Mouse (Mus musculus): ENCODE measurements around the gene Hdac8. TPM values are rescaled to one million over a fixed set of nuclear protein-coding genes. Genes with fewer than 3 reads are reported as not detected.

Hdac8 gene
- 6.4 and 7.0 TPM in 2 replicates for polyA plus RNA-seq (2016; fragmentation: Nextera tagmentation; extraction: Ambion mirVana)

DNA sequence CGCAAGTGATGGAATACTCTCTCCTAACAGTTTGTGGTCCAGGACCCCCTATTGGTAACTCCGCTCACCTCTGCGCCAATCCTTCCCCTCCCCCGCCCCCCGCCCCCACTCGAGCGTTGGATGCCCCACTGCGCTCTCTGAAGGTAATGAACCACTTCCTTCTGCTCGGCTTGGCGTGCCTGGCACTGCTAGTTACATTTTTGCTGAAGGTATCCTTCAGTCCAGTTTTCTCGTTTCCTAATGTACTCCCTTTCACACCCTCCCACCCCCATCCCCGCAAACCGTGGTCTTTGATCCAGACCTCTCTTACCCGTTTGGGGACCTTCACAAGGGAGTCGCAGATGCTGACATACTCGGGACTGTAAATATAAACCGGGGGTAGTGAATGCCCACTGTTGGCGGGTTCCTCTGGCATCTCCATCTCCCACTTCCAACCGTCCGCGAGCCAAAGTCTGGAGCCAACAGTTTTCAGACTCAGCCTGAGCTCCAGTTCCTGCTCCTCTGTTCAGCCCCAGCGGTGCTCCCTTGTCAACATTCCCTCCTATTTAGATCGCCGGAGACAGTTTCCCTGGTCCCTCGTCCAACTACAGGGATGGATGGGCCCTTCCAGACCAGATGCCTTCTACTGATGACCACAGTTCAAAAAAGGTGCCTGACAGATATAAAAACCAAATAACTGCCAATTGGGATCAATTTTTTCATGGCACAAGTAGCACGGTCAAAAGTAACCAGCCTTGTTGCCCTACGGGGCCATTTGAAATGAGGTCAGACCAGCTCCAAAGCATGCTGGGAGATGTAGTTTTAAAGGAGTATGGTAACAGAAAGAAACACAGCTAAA lies at the start of gene Hdac8:
Hdac8 (minus strand) TSS at position 716 of the 838 bp plus-strand sequence.
- Histone ChIP-seq H3K4me1 (no peaks in the 10 kb centered on the region), H3K4me2 (replicated peaks) (peak within 1 kb of the TSS; percentile 59), H3K9ac (peak within 1 kb of the TSS; percentile 48; the same call in 1 of the 2 replicates), H3K4me3 (peak within 1 kb of the TSS; percentile 44), H3K27ac (no peak within 1 kb of the TSS), H3K36me3 (no peaks in the 10 kb centered on the region), H3K27me3 (replicated peaks) (peaks cover 6% of the 10 kb centered on the region; the same call in 1 of the 2 replicates), H3K9me3 (no peaks in the 10 kb centered on the region)
- WGBS: 14% methylated on average over 27 of the region's 27 CpGs
- peak; percentile 90 for ATAC-seq (ENCODE audit: low FRiP score, low read depth)

DNA sequence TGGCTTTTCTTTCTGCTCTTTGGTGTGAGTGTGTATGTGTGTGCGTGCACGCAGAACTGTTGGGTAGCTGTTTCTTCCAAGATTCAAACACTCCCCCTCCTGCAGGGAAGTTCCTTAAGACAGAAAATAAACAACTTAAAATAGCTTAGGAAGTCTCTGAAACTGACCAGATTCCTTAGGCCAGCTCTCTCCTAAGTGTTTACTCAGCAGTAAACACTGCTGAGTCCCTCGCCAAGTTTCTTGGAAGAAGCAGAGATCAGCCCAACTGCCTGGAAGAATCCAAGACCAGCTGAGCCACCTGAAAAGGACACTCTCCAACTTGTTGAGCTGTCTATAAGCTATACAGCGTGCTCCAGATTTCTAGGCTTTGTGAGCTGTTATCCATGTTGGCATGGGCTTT lies 4.0 kb upstream of the Hdac8 start:
- no peaks in the 10 kb centered on the region for H3K36me3 ChIP-seq
- no peak overlapping the region for H3K4me2 ChIP-seq (replicated peaks)
- ATAC-seq (ENCODE audit: low FRiP score, low read depth): no peak
- H3K9me3 ChIP-seq: no peaks in the 10 kb centered on the region
- H3K4me3 ChIP-seq: no peak overlapping the region
- H3K27me3 ChIP-seq (replicated peaks): peaks cover 6% of the 10 kb centered on the region; the same call in 1 of the 2 replicates
- no peaks in the 10 kb centered on the region for H3K4me1 ChIP-seq
- 74% methylated on average over 4 of the region's 4 CpGs for WGBS
- H3K9ac ChIP-seq: no peak overlapping the region
- no peak overlapping the region for H3K27ac ChIP-seq

DNA sequence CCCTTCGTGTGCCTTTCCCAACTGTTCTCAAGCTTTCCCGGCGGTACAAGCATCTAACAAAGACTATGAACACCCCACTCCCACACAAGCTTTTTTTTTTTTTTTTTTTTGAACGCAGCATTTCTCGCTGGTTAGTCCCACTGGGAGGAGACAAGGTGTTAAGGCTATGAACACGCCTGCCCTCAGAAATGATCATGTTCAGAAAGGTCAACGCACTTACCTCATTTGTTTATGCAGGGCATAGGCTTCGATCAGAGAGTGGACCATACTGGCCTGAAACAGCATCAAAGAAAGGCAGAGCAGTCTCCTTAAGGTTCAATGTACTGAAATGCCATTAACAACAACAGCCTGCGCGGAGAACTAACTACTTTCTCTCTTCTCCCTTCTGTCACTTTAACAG lies 980 bp downstream of the Hdac8 start:
- no peak overlapping the region for H3K27ac ChIP-seq
- peak overlapping the region; percentile 59 for H3K4me2 ChIP-seq (replicated peaks)
- H3K36me3 ChIP-seq: no peaks in the 10 kb centered on the region
- H3K4me3 ChIP-seq: peak overlapping the region; percentile 44
- H3K4me1 ChIP-seq: no peaks in the 10 kb centered on the region
- H3K27me3 ChIP-seq (replicated peaks): peaks cover under 1% of the 10 kb centered on the region; the same call in 1 of the 2 replicates
- ATAC-seq (ENCODE audit: low FRiP score, low read depth): no peak
- no peaks in the 10 kb centered on the region for H3K9me3 ChIP-seq
- H3K9ac ChIP-seq: 0 out of 2 replicates have a peak overlapping the region, but pooled peaks have one; percentile 48
- 33% methylated on average over 10 of the region's 10 CpGs for WGBS

DNA sequence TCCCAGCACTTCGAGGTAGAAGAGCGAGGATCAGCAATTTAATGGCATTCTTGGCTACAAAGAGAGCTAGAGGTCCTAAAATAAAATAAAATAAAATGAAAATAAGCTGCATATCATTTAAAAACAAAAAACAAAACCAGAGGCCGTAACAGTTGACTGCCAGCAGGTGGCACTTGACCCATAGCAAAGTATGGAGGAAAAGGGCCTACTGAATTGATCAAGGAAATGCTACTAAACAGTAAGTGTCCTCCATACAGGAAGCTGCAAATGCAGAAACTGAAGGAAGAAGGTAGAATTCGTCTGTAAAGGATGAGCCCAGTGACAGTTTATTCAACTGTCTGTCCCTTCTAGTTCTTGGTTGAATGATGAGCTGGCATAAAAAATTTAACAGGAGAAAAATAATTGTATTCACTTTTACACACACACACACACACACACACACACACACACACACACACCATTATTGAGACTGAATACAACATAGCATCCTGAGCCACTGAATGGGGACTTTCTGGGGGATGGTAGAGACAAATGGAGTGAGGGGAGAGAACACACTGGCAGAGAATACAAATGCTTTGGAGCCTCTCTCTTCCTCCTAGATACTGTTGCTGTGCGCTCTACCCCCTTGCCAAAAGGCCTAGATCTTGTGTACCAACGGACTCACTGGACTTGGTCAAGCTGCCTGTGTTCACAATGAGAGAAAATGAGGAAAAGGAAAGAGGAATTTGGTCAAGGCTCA lies 11.0 kb downstream of the Hdac8 start:
- H3K27me3 ChIP-seq (replicated peaks): no peaks in the 10 kb centered on the region
- no peaks in the 10 kb centered on the region for H3K4me1 ChIP-seq
- no peak overlapping the region for H3K4me3 ChIP-seq
- WGBS: 70% methylated on average over 6 of the region's 6 CpGs
- no peak for ATAC-seq (ENCODE audit: low FRiP score, low read depth)
- H3K36me3 ChIP-seq: peaks cover 3% of the 10 kb centered on the region; the same call in 1 of the 2 replicates
- H3K27ac ChIP-seq: no peak overlapping the region
- H3K4me2 ChIP-seq (replicated peaks): no peak overlapping the region
- no peaks in the 10 kb centered on the region for H3K9me3 ChIP-seq
- H3K9ac ChIP-seq: no peak overlapping the region

DNA sequence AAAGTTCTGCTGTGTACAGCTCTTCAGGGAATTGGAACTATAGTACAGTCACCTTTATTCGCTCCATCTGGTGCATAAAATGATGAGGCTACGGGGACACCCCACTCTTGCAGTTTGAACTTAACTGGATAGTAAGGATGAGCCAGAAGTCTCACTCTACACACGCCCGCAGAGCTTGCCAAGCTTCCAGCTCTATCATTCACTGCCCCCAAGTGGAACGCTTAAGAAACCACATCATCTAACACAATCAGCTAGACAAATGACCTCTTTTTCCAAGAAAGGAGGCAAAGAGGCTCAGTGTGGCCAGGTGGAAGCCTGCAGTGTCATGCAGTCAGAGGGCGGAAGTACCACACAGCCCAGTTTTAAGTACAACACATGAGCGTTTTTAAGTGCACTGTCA lies 19.6 kb downstream of the Hdac8 start:
- Histone ChIP-seq H3K36me3 (no peaks in the 10 kb centered on the region), H3K9ac (no peak overlapping the region), H3K9me3 (no peaks in the 10 kb centered on the region), H3K27me3 (replicated peaks) (0 out of 2 replicates have a peak, but pooled peaks cover 2% of the 10 kb centered on the region), H3K4me2 (replicated peaks) (no peak overlapping the region), H3K4me3 (no peak overlapping the region), H3K4me1 (no peaks in the 10 kb centered on the region), H3K27ac (no peak overlapping the region)
- WGBS: 83% methylated on average over 7 of the region's 7 CpGs
- ATAC-seq (ENCODE audit: low FRiP score, low read depth): no peak

DNA sequence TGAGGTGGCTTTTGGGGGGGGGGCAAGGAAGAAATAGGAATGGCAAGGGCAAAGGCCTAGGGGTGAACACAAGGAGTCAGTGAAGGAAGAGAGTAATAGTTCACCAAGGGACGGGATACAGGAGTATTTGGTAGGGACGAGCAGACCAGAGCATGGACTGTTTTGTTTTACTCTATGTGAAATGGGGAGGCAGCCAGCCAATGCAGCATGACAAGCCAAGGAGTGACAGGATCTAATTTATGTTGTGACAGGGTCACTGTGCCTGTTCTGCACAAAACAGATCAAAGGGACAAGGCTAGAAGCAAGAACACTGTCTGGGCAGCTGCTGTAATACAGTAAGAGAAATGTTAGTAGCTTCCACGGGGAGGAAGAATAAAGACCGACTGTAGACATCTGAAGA lies 25.5 kb downstream of the Hdac8 start:
- WGBS: 75% methylated on average over 4 of the region's 4 CpGs
- Histone ChIP-seq H3K4me1 (no peaks in the 10 kb centered on the region), H3K9me3 (no peaks in the 10 kb centered on the region), H3K27ac (no peak overlapping the region), H3K4me3 (no peak overlapping the region), H3K9ac (no peak overlapping the region), H3K4me2 (replicated peaks) (no peak overlapping the region), H3K36me3 (no peaks in the 10 kb centered on the region), H3K27me3 (replicated peaks) (no peaks in the 10 kb centered on the region)
- ATAC-seq (ENCODE audit: low FRiP score, low read depth): no peak

DNA sequence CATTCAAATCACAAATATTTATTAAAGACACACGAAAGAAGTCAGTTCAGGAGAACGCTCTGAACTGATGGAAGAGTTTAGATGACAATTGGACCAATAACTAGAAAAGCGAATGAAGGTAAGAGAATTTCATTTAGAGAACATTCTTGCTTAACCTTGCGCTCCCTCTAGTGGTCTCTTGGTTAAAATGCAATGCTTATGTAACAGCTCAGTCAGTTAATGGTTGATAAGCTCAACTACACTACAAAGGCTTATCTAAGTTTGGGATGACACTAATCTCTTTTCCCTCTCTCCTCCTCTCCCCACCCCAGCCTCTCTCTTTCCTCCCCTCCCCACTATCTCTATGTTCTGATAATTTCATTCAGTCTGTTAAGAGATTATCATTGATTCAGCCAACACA lies 26.2 kb downstream of the Hdac8 start:
- no peaks in the 10 kb centered on the region for H3K4me1 ChIP-seq

DNA sequence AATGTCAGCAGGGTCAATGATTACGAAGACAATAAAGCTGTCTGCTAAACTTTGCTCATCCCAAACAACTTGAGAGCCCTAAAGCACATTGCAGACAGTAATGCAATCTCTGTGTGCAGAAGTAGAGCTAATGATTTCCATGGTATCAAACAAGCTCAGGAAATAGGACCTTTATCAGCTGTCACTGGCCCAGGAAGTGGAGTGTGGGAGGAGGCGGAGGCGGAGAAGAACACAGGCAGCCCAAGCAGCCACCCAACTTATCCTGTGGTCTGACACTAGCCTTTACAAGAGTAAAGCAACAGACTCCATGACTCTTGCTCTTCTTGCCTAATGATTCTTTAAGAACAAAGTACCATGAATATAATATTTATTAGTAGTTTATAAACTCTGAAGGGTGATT lies 26.7 kb downstream of the Hdac8 start:
- Histone ChIP-seq H3K36me3 (no peaks in the 10 kb centered on the region), H3K27ac (no peak overlapping the region), H3K9me3 (no peaks in the 10 kb centered on the region), H3K27me3 (replicated peaks) (no peaks in the 10 kb centered on the region), H3K4me3 (no peak overlapping the region), H3K4me2 (replicated peaks) (no peak overlapping the region), H3K4me1 (no peaks in the 10 kb centered on the region), H3K9ac (no peak overlapping the region)
- 80% methylated on average over 3 of the region's 3 CpGs for WGBS
- no peak for ATAC-seq (ENCODE audit: low FRiP score, low read depth)

More for the DNA sequence above, 26.2 kb downstream of the Hdac8 start:
- Histone ChIP-seq H3K9me3 (no peaks in the 10 kb centered on the region), H3K27ac (no peak overlapping the region), H3K9ac (no peak overlapping the region), H3K36me3 (no peaks in the 10 kb centered on the region), H3K4me3 (no peak overlapping the region), H3K27me3 (replicated peaks) (no peaks in the 10 kb centered on the region), H3K4me2 (replicated peaks) (no peak overlapping the region)
- 34% methylated on average over 4 of the region's 4 CpGs for WGBS
- ATAC-seq (ENCODE audit: low FRiP score, low read depth): no peak

DNA sequence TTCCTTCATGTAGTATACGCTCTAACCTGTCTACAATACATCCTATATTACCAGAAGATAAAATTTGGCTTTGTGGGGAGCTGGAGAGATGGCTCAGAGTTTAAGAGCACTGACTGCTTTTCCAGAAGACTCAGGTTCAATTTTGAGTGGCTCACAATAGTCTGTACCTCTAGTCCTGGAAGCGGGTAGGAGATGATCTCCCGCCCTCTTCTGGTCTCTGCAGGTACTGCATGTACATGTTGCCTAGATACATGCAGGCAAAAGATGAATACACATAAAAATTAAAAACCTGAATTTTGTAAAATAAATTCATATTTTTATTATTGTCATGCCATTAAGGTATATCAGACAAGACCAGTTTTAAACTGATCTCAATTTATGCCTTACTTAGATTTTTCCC lies 28.4 kb downstream of the Hdac8 start:
- Histone ChIP-seq H3K4me2 (replicated peaks) (no peak overlapping the region), H3K9ac (no peak overlapping the region), H3K4me3 (no peak overlapping the region), H3K27ac (no peak overlapping the region), H3K36me3 (no peaks in the 10 kb centered on the region), H3K4me1 (no peaks in the 10 kb centered on the region), H3K27me3 (replicated peaks) (no peaks in the 10 kb centered on the region), H3K9me3 (no peaks in the 10 kb centered on the region)
- 34% methylated on average over 3 of the region's 3 CpGs for WGBS
- no peak for ATAC-seq (ENCODE audit: low FRiP score, low read depth)

DNA sequence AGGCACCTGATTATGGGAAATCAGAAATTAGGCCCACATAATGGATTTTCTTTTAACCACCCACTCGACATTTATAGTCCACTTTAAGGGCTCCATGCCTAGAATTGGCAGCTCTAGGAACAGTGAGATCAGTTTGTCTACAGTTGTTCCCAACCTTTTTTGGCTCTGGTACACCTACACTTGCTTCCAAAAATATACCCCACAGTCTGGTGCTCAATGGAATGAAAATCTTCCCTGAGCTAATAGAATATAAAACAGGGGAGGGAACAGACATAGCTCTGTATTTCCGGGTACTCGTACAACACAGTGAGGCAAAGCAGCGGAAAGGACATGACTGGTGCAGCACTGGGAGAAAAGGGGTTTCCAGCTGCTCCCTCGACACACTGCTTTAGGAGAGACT lies 29.6 kb downstream of the Hdac8 start:
- no peaks in the 10 kb centered on the region for H3K36me3 ChIP-seq
- H3K9me3 ChIP-seq: no peaks in the 10 kb centered on the region
- no peaks in the 10 kb centered on the region for H3K4me1 ChIP-seq
- H3K27me3 ChIP-seq (replicated peaks): no peaks in the 10 kb centered on the region
- H3K4me2 ChIP-seq (replicated peaks): no peak overlapping the region
- no peak overlapping the region for H3K4me3 ChIP-seq
- 86% methylated on average over 5 of the region's 5 CpGs for WGBS
- no peak overlapping the region for H3K9ac ChIP-seq
- no peak for ATAC-seq (ENCODE audit: low FRiP score, low read depth)
- no peak overlapping the region for H3K27ac ChIP-seq

DNA sequence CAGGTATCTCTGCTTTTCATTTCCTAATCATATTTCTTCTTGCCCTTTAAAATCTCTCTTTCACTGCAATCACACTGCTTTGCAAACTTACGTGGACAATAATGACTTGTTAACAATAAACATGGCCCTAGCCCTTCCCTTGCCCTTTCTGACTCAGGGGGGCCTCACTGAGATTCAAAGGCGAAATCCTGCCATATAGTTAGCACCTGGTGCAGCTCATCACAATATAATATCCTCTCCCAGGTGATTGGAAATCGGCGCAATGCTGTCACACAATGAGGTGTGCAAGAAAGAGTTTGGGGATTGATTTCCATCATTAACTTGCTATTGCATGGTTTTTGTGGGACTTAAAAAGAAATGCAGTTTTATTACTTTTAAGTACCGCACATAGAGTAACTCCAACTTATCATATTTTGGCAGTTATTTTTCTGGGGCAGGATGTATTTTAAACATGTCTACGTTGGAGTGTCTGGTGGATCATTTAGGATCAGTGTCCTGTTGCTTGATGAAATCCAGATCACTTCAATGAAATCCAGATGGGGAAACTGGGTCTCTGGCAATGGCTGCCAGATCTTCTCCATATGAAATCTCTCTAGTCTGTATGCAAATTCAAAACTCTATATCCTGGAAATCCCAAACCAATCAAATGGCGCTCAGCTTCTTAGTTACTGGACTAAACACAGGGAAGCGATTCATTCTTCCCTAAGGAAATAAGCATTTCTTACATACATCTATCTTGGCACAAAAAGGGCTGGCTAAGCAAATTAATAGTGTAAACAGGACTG lies 86.6 kb downstream of the Hdac8 start:
- Histone ChIP-seq H3K27me3 (replicated peaks) (no peaks in the 10 kb centered on the region; the same call in 1 of the 2 replicates), H3K36me3 (no peaks in the 10 kb centered on the region), H3K4me2 (replicated peaks) (no peak overlapping the region), H3K4me1 (no peaks in the 10 kb centered on the region), H3K9ac (no peak overlapping the region), H3K9me3 (no peaks in the 10 kb centered on the region), H3K4me3 (no peak overlapping the region), H3K27ac (no peak overlapping the region)
- ATAC-seq (ENCODE audit: low FRiP score, low read depth): no peak
- WGBS: 81% methylated on average over 8 of the region's 8 CpGs

DNA sequence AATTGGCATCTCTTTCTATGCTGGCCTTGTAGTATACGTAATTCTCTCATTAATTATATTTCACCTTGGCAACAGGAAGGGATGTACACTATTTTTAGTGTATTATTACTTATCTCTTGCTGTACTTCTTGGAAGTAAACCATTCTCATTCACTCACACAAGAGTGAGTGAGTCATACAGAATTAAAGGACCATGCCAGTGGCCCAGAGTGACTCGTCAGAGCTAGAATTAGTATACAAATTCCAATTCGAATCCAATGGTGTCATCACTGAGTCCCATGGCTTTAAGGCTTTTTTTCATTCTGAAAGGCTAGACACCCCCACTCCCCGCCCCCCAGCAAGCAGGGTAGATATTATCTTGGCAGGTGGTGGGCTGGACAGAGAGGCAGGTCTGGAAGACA lies 88.2 kb downstream of the Hdac8 start:
- WGBS: 78% methylated on average over 4 of the region's 4 CpGs
- ATAC-seq (ENCODE audit: low FRiP score, low read depth): no peak
- Histone ChIP-seq H3K4me3 (no peak overlapping the region), H3K9me3 (no peaks in the 10 kb centered on the region), H3K4me2 (replicated peaks) (no peak overlapping the region), H3K4me1 (no peaks in the 10 kb centered on the region), H3K27me3 (replicated peaks) (no peaks in the 10 kb centered on the region; the same call in 1 of the 2 replicates), H3K9ac (no peak overlapping the region), H3K36me3 (no peaks in the 10 kb centered on the region), H3K27ac (no peak overlapping the region)
